Mouse (Mus musculus) testis, adult 2 months (tissue): ENCODE measurements around the gene Gpx3. TPM values are rescaled to one million over a fixed set of nuclear protein-coding genes. Genes with fewer than 3 reads are reported as not detected.

Source experiments
- H3K27ac ChIP-seq: fragments of 200-500 bp; 2 replicates; pipeline ENCODE4 v1.5.1; 2012; ENCODE audit warnings: low read depth, low read length; ENCODE audit not compliant: control insufficient read depth, insufficient read depth
- H3K27me3 ChIP-seq: fragments of 200-500 bp; 2 replicates; pipeline ENCODE4 v1.6.1; 2012; ENCODE audit warnings: mild to moderate bottlenecking, low read length, moderate library complexity; ENCODE audit not compliant: control insufficient read depth, insufficient read depth
- H3K36me3 ChIP-seq: fragments of 200-500 bp; 2 replicates; pipeline ENCODE4 v1.6.1; 2012; ENCODE audit warnings: mild to moderate bottlenecking, low read length; ENCODE audit not compliant: control insufficient read depth, insufficient read depth
- H3K4me1 ChIP-seq: fragments of 200-500 bp; 2 replicates; pipeline ENCODE4 v1.6.1; 2012; ENCODE audit warnings: low read length; ENCODE audit not compliant: control insufficient read depth, insufficient read depth
- H3K4me3 ChIP-seq: fragments of 200-500 bp; 2 replicates; pipeline ENCODE4 v1.5.1; 2012; ENCODE audit warnings: low read depth, mild to moderate bottlenecking, low read length, moderate library complexity, mixed read lengths; ENCODE audit not compliant: control insufficient read depth
- CTCF ChIP-seq: fragments of 200-500 bp; IDR thresholded peaks from 2 replicates; pipeline ENCODE4 v1.5.1; 2012; ENCODE audit warnings: low read depth, mild to moderate bottlenecking, inconsistent platforms, low read length, moderate library complexity; ENCODE audit not compliant: control insufficient read depth, insufficient read depth, insufficient replicate concordance
- POLR2A ChIP-seq: fragments of 200-500 bp; IDR thresholded peaks from 2 replicates; pipeline ENCODE4 v1.6.1; 2012; ENCODE audit warnings: low read depth, mild to moderate bottlenecking, inconsistent platforms, low read length, moderate library complexity; ENCODE audit not compliant: control insufficient read depth
- polyA plus RNA-seq: library from polyadenylated mRNA; depleted of rRNA; stranded (reverse); fragments of >200 nt; gene quantifications from 2 replicates; pipeline ENCODE4 v1.2.3, GENCODE M21; 2012; rRNA removed

Gpx3 gene
- polyA plus RNA-seq, 1 experiment: 13.0 TPM

DNA sequence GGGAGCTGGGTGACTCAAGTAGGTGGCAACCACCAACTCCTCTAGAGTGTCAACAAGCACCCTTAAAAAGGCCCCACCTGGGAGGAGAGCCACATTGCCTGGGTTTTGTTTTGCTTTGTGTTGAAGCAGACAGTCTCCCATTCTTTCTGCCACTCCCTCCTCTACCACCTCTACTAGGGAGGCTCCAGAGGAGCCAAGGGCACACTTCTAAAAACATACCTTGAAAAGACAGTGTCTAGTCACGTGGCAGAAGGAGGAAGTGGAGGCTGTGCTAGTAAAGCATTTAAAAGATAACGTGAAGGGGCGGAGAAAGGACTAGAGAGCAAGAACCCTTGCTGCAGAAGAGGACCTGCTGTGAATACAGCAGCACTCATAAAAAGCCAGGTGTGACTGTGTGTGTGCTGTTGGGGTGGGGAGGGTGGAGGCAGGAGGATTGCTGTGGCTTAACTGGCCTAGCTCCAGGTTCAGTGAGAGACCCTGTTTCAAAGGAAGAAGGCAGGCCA lies 56.4 kb downstream of the Gpx3 start:
- H3K27me3 ChIP-seq: no peaks in the 10 kb centered on the region
- no peak overlapping the region for H3K4me3 ChIP-seq
- no peaks in the 10 kb centered on the region; the same call in none of the 2 replicates for H3K4me1 ChIP-seq
- H3K36me3 ChIP-seq: no peaks in the 10 kb centered on the region
- TF ChIP-seq POLR2A (no peak), CTCF (no peak)
- H3K27ac ChIP-seq: no peak overlapping the region

Other genes starting within 250 kb of the Gpx3 start
- 19.3 and 27.6 TPM in 2 replicates for gene Cdc42se2, start 114.8 kb upstream of the Gpx3 start, polyA plus RNA-seq
- gene Lyrm7, start 41.5 kb upstream of the Gpx3 start, polyA plus RNA-seq: 25.3 and 25.5 TPM in 2 replicates
- gene Hint1, start 36.1 kb upstream of the Gpx3 start, polyA plus RNA-seq: 372 and 405 TPM in 2 replicates
- gene Tnip1, start 60.5 kb downstream of the Gpx3 start, polyA plus RNA-seq: 5.4 and 7.2 TPM in 2 replicates
- gene Anxa6, start 131.0 kb downstream of the Gpx3 start, polyA plus RNA-seq: 4.9 and 7.5 TPM in 2 replicates
- gene Ccdc69, start 175.7 kb downstream of the Gpx3 start, polyA plus RNA-seq: 2.1 and 2.2 TPM in 2 replicates
- gene Gm2a, start 195.7 kb downstream of the Gpx3 start, polyA plus RNA-seq: 115 and 137 TPM in 2 replicates
- 87.6 and 103 TPM in 2 replicates for gene Slc36a3, start 249.3 kb downstream of the Gpx3 start, polyA plus RNA-seq